Mouse (Mus musculus) adrenal gland, postnatal 10 days (tissue): ENCODE data around the gene Podnl1. TPM values are rescaled to one million over a fixed set of nuclear protein-coding genes. Genes with fewer than 3 reads are reported as not detected.

Experiments used
- DNase-seq: peaks from one replicate; pipeline ENCODE4 v3.0.0; 2021; ENCODE audit warnings: mixed read lengths
- total RNA-seq, 2 experiments: library from RNA; stranded (reverse); gene quantifications; 2 replicates each; pipeline ENCODE4 v1.2.3; 2021

Podnl1 gene
- total RNA-seq, 2 experiments from 2014 or later = 1.00 to 1.8 TPM

- DNase-seq = no peak
These were observed 1.6 kb downstream of the Podnl1 start for GRCm38 (mm10) chr8:84127202-84127901.

DNA sequence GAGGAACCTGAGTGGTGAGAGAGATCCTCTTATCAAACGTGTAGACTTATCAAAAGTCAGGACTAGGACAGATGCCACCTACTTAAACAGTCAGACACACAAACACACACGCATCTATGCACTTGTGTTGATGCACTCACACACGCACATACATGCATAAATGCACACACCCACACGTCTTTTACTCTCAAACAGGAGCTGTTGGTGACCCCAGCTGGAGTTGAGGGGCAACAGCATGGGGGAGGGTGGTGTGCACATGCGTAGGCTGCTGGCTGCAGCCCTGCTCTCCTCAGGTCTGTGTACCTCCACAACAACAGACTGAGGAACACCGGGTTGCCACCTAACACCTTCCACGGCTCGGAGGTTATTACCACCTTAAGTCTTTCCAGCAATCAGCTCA lies 2.5 kb downstream of the Podnl1 start:
- no peak for DNase-seq

- DNase-seq = peak; percentile 37
These were observed 5.0 kb downstream of the Podnl1 start for GRCm38 (mm10) chr8:84130806-84131205.

- no peak for DNase-seq
These were observed 6.4 kb downstream of the Podnl1 start for GRCm38 (mm10) chr8:84132225-84132624.

DNA sequence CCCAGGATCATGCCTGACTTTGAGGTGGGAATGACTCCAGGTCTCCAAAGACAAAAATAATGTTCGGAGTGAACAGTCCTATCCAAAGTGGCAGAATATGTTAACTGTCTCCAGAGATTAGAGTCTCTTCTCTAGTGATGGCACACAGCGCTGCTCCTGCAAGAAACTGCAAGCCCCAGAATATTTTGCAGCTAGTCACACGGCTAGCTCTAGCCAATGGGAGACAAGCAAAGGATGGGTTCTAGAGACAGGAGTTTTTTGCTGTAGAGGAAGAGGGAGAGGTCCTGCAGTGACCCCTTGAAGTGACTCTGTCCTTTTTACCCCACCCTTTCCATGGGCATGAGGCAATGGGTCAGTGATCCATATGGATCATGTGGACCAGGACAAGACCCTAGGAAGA lies 12.1 kb downstream of the Podnl1 start:
- no peak for DNase-seq

- no peak for DNase-seq
These were observed 15.0 kb downstream of the Podnl1 start for GRCm38 (mm10) chr8:84140838-84141237.

DNA sequence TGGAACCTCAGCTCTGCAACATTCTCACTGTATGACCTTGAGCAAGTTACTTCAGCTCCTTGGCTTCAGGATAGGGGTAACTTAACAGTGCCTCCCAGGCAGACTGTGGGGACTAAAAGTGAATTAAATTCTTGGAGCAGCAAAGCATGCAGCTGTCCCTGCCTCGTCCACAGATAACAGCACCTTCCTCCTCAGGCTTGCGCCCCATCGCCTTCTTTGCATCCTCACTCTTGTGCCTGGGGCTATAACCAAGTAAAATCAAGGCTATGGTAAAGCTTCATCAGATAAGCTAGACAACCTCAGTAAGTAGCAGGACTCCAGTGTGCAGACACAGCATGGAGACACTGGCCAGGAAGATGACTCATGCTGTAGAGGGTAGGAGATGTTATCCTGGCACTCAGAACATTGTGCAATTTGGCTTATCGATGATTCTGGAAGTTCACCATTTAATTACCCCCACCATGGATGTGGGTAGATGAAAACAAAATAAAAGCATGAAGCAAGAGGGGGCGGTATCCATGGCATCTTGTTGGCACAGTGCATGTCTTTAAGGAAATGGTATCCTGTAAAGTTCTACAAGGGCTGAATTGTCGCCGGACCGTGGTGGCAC lies 19.0 kb downstream of the Podnl1 start:
- DNase-seq = no peak

- DNase-seq = no peak
These were observed 21.6 kb downstream of the Podnl1 start for GRCm38 (mm10) chr8:84147324-84147766.

- peak; percentile 93 for DNase-seq
These were observed 22.2 kb downstream of the Podnl1 start, which contains the start of the genes Cc2d1a and 4930432K21Rik for GRCm38 (mm10) chr8:84147769-84148530. Gene Cc2d1a, minus strand, starts transcription at chr8:84147936. Gene 4930432K21Rik, plus strand, starts transcription at chr8:84148025.

DNA sequence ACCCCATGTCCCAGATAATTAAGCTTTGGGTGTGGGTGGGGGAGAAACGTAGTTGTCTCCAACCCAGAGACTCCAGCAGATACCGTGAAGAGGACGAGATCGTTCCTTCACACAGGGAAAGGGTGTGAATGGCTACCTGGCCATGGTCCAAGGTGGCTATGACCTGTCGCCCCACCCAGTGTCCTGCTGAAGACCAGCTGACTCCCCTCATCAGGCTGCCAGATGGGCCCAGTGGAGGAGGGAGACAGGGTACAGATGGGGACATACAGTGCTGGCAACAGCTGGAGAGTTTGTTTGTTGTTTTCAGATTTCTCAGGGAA lies 22.7 kb downstream of the Podnl1 start:
- no peak for DNase-seq

- DNase-seq = no peak
These were observed 23.4 kb downstream of the Podnl1 start for GRCm38 (mm10) chr8:84149181-84149580.

DNA sequence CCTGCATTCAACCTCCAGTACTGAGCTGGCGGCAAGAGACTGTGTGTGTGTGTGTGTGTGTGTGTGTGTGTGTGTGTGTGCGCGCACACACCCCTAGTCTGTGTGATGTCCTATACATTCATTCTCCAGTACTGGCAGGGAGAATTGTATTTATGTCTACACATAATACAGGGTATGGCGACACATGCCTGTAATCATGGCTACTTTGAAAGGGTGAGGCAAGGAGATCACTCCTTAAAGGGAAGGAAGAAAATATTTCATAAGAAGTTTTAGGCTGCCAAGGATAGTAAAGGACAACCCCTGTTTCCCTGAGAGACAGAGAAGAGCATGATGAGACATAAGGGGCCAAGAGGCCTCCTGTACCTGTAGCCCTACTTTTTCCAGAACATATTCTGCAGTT lies 31.8 kb downstream of the Podnl1 start:
- no peak for DNase-seq

DNA sequence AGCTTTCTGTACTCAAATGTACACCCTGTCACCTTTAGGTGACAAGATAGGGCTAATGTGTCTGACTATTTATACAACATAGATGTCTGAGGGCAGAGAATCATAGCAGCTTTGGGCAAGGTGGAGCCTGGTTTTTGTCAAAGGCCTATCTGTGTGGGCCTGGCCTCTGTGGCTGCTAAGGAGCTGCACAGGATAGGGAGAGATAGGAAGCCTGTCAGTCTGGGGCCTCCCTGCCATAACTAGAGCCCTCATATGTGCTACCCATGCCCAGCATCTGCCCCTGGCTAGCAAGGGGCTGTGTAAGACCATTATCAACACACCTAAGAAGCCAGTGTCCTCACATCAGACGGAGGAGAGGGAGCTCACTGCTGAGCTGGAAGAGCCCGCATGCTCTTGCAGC lies 41.9 kb downstream of the Podnl1 start:
- DNase-seq = no peak

GRCm38 (mm10) chr8:84170096-84170495 lies 44.3 kb downstream of the Podnl1 start:
- peak; percentile 37 for DNase-seq

GRCm38 (mm10) chr8:84173861-84174260 lies 48.1 kb downstream of the Podnl1 start:
- DNase-seq = no peak

- no peak for DNase-seq
These were observed 50.8 kb downstream of the Podnl1 start for GRCm38 (mm10) chr8:84176560-84176959.

DNA sequence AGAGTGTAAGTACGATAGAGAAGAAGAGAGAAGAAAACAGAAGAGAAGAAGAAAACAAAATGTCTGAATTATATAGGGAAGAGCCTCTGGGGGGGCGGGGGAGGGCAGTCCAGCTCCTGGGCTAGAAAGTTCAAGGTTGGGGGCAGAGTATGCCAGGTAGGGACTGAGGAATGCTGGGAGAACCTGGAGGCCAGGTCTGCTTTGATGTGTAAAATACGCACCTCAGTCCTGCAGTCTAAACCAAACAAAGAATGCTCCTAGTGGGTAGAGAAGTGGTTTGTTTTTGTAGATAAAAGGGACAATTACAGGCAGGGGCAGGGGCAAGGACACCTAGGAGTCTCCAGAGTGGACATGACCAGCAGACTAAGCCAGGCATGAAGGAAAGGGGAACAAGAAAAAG lies 51.6 kb downstream of the Podnl1 start:
- no peak for DNase-seq

DNA sequence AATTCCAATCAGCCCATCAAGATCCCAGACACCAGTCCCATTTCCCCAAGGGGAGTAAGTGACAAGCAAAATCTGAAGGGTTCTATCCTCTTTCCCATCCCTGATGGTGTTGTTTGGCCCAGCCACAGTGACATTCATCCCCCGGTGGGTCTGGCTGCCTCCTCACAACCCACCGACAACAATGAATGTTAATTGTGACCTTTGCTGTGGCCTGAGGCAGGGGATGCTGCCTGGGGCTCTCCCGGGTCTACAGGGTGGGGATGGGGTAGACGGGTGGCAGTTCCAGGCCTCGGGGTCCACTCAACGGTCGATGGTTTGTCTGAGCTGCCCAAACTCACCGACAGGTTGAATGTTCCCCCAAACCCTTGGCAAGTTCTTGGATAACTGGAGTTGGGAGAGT lies 52.8 kb downstream of the Podnl1 start:
- DNase-seq = no peak

- no peak for DNase-seq
These were observed 54.2 kb downstream of the Podnl1 start for GRCm38 (mm10) chr8:84179946-84180345.

DNA sequence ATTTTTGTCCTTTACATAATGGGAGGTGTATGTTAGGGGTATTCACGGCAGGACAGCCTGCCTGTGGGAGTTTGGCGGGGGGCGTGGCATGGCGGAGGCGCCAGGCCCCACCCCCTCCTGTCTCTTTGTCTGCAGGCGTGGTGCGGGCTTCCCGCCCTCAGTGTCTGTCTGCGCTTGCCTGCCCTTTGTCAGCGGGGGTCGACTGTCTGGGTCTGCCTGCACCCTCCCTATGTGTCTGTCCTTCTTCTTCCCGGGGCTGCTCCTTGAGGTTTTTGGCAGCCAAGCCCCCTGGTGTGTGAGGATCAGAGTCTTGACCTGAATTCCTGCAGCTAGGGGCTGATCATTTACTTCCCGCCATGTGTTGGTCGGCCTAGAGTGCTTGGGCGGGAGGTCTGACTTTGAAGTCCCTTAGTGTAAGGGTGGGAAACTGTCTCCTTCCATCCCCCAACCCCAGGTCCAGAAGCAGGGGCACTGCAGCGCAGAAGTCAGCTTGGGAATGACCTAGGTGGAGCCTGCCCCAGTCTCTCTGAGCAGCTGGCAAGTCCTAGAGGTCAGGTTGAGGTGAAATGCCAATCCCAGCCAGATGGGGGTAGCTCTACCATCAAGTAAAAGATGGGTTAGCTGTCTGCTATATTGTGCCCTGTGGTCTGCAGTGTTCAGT lies 54.9 kb downstream of the Podnl1 start:
- peak; percentile 44 for DNase-seq
